Mouse (Mus musculus) stomach, embryonic 15.5 days (tissue): Measurements from ENCODE around the gene Rpl23a. TPM values are rescaled to one million over a fixed set of nuclear protein-coding genes. Genes with fewer than 3 reads are reported as not detected.
"Not testable (repeated sequence)": the region's sequence is repeated elsewhere in the genome, so short reads cannot be mapped to it uniquely, and the experiment has no call there.

Experiments
- ATAC-seq: fragments of 200-750 bp; cut with Nextera tagmentation; 2 replicates; pipeline ENCODE4 v1.8.0; 2017; ENCODE audit warnings: low read depth, moderate number of reproducible peaks, moderate TSS enrichment; ENCODE audit not compliant: insufficient read depth, low FRiP score
- H3K27ac ChIP-seq: fragments of 300-500 bp; sonication (generic); 2 replicates; pipeline ENCODE4 v1.5.1; 2015; ENCODE audit warnings: mild to moderate bottlenecking, inconsistent platforms
- H3K27me3 ChIP-seq: fragments of 300-500 bp; sonication (generic); replicated peaks from 2 replicates; pipeline ENCODE4 v1.6.1; 2015; ENCODE audit warnings: inconsistent platforms
- H3K36me3 ChIP-seq: fragments of 300-500 bp; sonication (generic); 2 replicates; pipeline ENCODE4 v1.6.1; 2015; ENCODE audit warnings: inconsistent platforms
- H3K4me1 ChIP-seq: fragments of 300-500 bp; sonication (generic); 2 replicates; pipeline ENCODE4 v1.6.1; 2015; ENCODE audit warnings: inconsistent platforms
- H3K4me2 ChIP-seq: fragments of 300-500 bp; sonication (generic); 2 replicates; pipeline ENCODE4 v1.6.1; 2015; ENCODE audit warnings: mild to moderate bottlenecking, inconsistent platforms
- H3K4me3 ChIP-seq: fragments of 300-500 bp; sonication (generic); replicated peaks from 2 replicates; pipeline ENCODE4 v1.5.1; 2015; ENCODE audit warnings: inconsistent platforms
- H3K9ac ChIP-seq: fragments of 300-500 bp; sonication (generic); 2 replicates; pipeline ENCODE4 v1.6.1; 2015; ENCODE audit warnings: inconsistent platforms
- H3K9me3 ChIP-seq: fragments of 300-500 bp; sonication (generic); 2 replicates; pipeline ENCODE4 v1.6.1; 2016; ENCODE audit warnings: inconsistent platforms
- WGBS: fragments of 180-500 bp; shearing (Covaris S2); methylation state at CpG from one replicate; pipeline ENCODE4 v1.1.7; 2015; 5-methylcytosine and 5-hydroxymethylcytosine counted together
- polyA plus RNA-seq: library from polyadenylated mRNA; unstranded; fragments of >200 nt; fragmentation: Nextera tagmentation; extraction: Ambion mirVana; gene quantifications from 2 replicates; pipeline ENCODE4 v1.2.1, GENCODE M21; 2015

Gene Rpl23a
- polyA plus RNA-seq, 1 experiment from 2014 or later = 1,236 TPM

DNA sequence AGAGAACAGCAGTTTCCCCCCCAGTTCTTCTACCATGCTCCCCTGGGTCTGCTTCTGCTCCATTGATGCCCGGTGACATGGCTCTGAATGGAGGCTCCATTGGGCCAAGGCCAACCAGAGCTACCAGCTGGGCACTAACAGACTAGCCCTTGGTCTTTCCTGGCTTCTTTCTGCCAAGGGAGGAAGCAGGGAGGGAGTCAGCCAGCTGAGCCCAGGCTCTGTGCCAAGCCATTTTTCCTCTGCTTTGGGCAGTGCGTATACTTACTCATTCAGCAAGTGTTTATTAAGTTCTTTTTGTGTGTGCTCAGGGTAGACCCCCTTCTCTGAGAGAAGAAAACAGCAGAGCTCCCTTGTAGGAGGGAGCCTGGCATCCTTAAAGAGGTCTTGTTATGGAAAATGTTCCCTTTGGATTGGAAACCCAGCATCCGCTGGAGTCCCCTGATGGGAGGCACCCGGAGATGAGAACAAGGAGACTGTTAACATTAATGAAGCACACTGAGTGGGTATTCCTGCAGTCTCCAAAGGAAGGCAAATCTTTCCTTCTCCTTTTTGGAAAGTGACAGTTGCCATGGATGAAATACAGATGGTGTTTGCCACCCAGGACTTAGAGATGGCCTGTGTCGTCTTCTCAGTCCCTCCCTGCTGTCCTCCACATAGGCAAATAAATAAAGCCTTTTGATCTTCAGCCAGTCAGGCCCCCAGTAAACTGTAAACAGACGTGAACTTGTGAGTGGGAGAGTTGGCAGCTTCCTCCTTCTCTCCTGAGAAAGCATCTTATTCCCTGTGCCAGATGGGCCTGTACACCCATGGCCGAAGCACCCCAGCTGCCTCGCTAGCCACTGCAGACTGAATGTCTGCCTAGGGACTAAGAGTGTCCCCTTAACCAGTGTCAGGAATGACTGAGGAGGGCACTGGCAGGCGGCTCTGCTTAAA lies 30.8 kb downstream of the Rpl23a start:
- Histone ChIP-seq H3K27me3 (no peaks in the 10 kb centered on the region), H3K27ac (peak overlapping the region; percentile 73), H3K4me3 (no peak overlapping the region), H3K9ac (no peak overlapping the region), H3K4me1 (peaks cover 8% of the 10 kb centered on the region; the same call in 1 of the 2 replicates), H3K9me3 (no peaks in the 10 kb centered on the region), H3K36me3 (peaks cover 39% of the 10 kb centered on the region), H3K4me2 (no peak overlapping the region)
- 46% methylated on average over 9 of the region's 9 CpGs for WGBS
- no peak for ATAC-seq

DNA sequence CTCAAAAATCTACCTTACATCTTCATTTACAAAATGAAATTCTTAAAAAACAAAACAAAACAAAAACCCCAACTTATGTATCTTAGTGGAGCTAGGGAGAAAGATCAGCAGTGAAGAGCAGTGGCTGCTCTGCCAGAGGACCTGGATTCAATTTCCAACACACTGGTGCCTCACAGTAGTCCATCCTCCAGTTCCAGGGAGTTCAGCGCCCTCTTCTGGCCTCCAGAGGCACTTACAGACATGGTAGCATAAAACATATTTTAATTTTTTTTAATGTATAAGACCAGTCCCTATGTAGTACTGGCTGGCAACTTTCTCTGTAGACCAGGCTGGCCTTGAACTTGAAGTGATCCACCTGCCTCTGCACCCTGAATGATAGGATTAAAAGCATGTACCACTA lies 32.2 kb downstream of the Rpl23a start:
- no peak overlapping the region for H3K27ac ChIP-seq
- no peak overlapping the region for H3K4me3 ChIP-seq
- H3K9ac ChIP-seq = no peak overlapping the region
- H3K4me1 ChIP-seq = peaks cover 8% of the 10 kb centered on the region; the same call in 1 of the 2 replicates
- ATAC-seq = no peak
- no peaks in the 10 kb centered on the region for H3K27me3 ChIP-seq
- WGBS = 36% methylated on average over 1 of the region's 1 CpGs
- peaks cover 33% of the 10 kb centered on the region for H3K36me3 ChIP-seq
- no peak overlapping the region for H3K4me2 ChIP-seq
- H3K9me3 ChIP-seq = no peaks in the 10 kb centered on the region

DNA sequence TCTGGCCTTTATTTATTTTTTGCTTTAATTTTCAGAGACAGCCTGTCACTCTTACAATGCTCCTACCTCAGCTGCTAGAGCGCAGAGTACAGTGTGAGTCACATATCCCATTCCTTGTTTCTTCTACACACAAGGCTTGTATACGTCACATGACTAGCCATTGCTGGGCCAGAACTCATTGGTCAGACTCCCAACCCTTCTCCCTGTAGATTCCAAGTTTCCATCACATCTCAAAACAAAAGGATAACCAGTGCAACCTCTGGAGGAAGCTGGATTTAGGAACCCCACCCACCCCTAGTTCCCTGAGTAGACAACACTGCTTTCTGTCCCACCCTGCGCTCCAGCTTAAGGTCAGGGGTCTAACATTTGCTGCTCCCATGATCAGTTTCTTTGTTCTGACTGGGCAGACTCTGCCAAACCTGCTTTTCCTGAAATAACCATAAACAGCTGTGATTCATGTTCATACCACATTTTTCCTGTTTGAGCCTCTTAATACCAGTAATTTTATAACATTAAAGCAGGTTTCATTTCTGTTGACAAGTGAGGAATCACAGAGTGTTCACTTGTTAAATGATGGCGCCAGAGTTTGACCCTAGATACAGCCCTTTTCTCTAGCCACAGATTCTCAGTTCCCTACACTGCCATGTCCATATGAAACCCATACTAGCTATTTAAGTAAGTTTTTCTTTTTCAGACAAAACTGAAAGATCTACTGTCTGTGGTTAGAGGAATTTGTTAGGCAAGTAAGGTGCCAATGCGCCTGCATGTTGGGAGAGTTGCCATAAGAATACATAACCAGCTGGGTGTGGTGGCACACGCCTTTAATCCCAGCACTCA lies 36.5 kb downstream of the Rpl23a start:
- Histone ChIP-seq H3K4me1 (0 out of 2 replicates have a peak, but pooled peaks cover 1% of the 10 kb centered on the region), H3K9me3 (no peaks in the 10 kb centered on the region), H3K9ac (no peak overlapping the region), H3K27ac (peak overlapping the region; percentile 73), H3K36me3 (peaks cover 28% of the 10 kb centered on the region), H3K4me3 (no peak overlapping the region), H3K27me3 (no peaks in the 10 kb centered on the region), H3K4me2 (no peak overlapping the region)
- peak; percentile 43; the same call in 1 of the 2 replicates for ATAC-seq
- 75% methylated on average over 6 of the region's 6 CpGs for WGBS

DNA sequence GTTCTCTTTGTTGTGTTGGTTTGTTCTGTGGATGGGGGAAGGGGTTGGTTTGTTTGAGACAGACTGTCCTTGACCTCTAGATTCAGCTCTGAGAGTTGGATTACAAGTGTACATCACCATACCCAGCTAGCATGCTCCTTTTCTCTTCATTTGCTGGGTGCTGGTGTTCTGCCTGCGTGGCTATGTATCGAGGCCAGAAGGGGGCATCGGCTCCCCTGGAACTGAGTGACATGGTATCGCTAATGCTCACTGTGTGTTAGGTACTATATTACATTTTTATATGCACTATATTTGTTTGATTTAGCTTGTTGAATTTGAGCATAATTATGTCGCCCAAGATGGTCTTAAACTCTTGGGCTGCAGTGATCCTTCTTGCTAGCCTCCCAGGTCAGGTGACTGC lies 37.2 kb downstream of the Rpl23a start:
- Histone ChIP-seq H3K27ac (peak overlapping the region; percentile 73), H3K9ac (no peak overlapping the region)
- 80% methylated on average over 5 of the region's 5 CpGs for WGBS

DNA sequence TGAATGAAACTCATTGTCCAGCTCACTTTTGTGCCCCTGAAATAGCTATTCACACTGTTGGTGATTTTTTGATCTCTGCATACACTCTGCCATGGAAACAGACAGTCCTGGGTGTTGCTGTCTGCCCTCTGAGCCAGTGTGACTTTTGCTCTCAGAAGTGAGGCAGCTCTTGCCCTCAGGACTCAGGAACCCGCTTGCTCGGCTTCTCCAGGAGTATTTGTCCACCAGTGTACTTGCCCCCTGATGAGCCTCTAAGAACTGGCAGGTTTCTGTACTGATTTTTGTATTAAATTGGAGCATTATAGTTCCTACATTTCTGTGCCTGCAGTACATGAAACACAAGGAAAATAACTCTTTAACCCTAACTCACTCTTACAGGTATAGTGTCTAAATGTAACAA lies 39.9 kb downstream of the Rpl23a start:
- H3K4me3 ChIP-seq = no peak overlapping the region
- no peaks in the 10 kb centered on the region for H3K27me3 ChIP-seq
- no peak overlapping the region for H3K27ac ChIP-seq
- no peaks in the 10 kb centered on the region for H3K9me3 ChIP-seq
- no peaks in the 10 kb centered on the region for H3K4me1 ChIP-seq
- H3K36me3 ChIP-seq = peaks cover 17% of the 10 kb centered on the region
- H3K4me2 ChIP-seq = no peak overlapping the region
- ATAC-seq = no peak
- 89% methylated on average over 2 of the region's 2 CpGs for WGBS
- H3K9ac ChIP-seq = no peak overlapping the region

More for the DNA sequence above, 37.2 kb downstream of the Rpl23a start:
- Histone ChIP-seq H3K4me3 (no peak overlapping the region), H3K4me2 (no peak overlapping the region), H3K9me3 (no peaks in the 10 kb centered on the region), H3K36me3 (peaks cover 27% of the 10 kb centered on the region), H3K4me1 (no peaks in the 10 kb centered on the region), H3K27me3 (no peaks in the 10 kb centered on the region)
- no peak; the same call in 1 of the 2 replicates for ATAC-seq

DNA sequence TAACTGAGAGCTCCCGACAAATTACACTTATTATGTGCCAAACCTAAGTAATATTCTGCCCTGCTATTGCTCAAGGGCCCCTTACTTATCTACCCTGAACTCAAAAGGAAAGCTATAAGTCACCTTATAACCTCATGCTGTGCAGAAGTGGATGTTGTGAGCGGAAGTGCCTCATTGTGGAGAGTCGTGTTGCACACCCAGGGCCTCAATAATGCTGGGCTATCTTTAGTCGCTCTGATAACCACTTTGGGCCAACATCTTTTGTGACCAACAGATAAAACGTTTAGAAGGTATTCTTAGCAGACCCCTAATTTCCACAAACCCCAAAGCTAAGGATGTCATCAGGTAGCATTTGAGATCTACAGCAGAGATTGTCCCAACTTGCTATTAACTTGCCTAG lies 42.7 kb downstream of the Rpl23a start:
- Histone ChIP-seq H3K27ac (no peak overlapping the region), H3K4me2 (no peak overlapping the region), H3K4me3 (no peak overlapping the region), H3K9me3 (no peaks in the 10 kb centered on the region), H3K27me3 (no peaks in the 10 kb centered on the region), H3K9ac (no peak overlapping the region), H3K4me1 (no peaks in the 10 kb centered on the region), H3K36me3 (peaks cover 17% of the 10 kb centered on the region)
- no peak for ATAC-seq
- WGBS = 75% methylated on average over 5 of the region's 5 CpGs

DNA sequence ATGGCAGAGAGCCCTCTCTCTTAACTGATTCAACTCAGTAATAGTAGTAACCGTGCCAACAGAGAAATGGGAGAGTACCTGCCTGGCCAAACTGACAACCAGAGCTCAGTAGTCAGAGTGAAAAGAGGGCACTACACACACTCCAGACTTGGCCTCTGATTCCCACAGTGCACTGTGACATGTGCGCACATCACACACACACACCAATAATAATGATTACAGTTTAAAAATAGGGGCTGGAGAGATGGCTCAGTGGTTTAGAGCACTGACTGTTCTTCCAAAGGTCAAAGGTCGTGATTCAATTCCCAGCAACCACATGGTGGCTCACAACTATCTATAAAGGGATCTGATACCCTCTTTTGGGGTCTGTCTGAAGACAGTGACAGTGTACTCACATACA lies 45.4 kb downstream of the Rpl23a start:
- Histone ChIP-seq H3K4me1 (no peaks in the 10 kb centered on the region), H3K9ac (no peak overlapping the region), H3K9me3 (no peaks in the 10 kb centered on the region), H3K27ac (no peak overlapping the region), H3K4me2 (no peak overlapping the region), H3K27me3 (no peaks in the 10 kb centered on the region), H3K36me3 (no peaks in the 10 kb centered on the region), H3K4me3 (no peak overlapping the region)
- no peak for ATAC-seq
- 91% methylated on average over 3 of the region's 3 CpGs for WGBS

DNA sequence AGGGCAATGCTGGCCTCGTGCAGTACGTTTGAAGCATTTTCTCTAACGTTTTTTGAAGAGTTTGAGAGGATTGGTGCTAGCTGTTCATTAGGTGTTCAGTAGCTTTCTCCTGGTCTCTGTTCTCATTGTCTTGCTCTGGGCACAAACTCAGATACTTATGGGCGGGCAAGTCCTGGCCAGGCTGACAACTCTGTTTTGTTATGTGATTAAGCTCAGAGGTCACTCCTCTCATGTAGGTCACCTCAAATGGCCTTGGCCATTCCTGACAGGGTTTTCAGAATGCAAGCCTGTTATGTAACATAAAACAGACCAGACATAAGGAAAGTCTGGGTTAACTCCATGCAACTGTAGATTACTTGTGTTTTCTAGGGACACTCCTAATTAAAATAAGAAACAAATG lies 45.8 kb downstream of the Rpl23a start:
- 73% methylated on average over 4 of the region's 4 CpGs for WGBS
- no peaks in the 10 kb centered on the region for H3K36me3 ChIP-seq
- no peaks in the 10 kb centered on the region for H3K27me3 ChIP-seq
- H3K4me3 ChIP-seq = no peak overlapping the region
- H3K9ac ChIP-seq = no peak overlapping the region
- H3K27ac ChIP-seq = no peak overlapping the region
- ATAC-seq = no peak
- no peaks in the 10 kb centered on the region for H3K4me1 ChIP-seq
- no peaks in the 10 kb centered on the region for H3K9me3 ChIP-seq
- H3K4me2 ChIP-seq = no peak overlapping the region

DNA sequence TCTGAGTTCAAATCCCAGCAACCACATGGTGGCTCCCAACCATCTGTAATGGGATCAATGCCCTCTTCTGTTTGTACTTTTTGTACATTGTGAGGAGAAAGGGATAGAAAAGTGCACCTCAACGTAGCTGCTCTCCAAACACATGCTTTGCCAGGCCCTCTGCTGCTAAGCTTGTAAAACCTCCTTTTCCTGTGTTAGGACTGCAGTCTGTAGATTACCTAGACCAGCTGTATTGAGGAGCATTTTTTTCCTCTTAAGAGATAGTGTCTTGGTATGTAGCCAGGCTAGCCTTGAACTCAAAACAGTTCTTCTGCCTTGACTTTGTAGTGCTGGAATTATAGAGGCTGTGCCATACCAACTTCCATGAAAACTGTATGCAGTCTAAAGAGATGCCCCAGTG lies 47.3 kb downstream of the Rpl23a start:
- Histone ChIP-seq H3K4me2 (no peak overlapping the region), H3K36me3 (no peaks in the 10 kb centered on the region), H3K27me3 (no peaks in the 10 kb centered on the region), H3K9me3 (no peaks in the 10 kb centered on the region), H3K4me1 (no peaks in the 10 kb centered on the region), H3K4me3 (no peak overlapping the region), H3K9ac (no peak overlapping the region), H3K27ac (no peak overlapping the region)
- no peak for ATAC-seq
- 76% methylated on average over 1 of the region's 1 CpGs for WGBS

DNA sequence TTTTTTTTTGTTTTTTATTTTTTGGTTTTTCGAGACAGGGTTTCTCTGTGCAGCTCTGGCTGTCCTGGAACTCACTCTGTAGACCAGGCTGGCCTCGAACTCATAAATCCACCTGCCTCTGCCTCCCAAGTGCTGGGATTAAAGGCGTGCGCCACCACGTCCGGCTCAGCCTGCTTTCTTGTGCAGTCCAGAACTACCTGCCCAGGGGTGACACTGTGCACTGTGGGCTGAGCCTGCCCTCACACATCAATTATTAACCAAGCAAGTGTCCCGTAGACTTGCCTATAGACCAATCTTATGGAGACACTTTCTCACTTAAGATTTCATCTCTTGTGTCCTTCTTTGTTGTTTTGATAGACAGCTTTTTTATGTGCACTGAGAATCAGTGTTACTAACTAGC lies 48.1 kb downstream of the Rpl23a start:
- not testable (repeated sequence) for H3K36me3 ChIP-seq, H3K4me1 ChIP-seq, H3K9ac ChIP-seq, H3K4me3 ChIP-seq, H3K4me2 ChIP-seq, H3K27ac ChIP-seq, H3K27me3 ChIP-seq, H3K9me3 ChIP-seq
- 75% methylated on average over 7 of the region's 7 CpGs for WGBS
- ATAC-seq = peak; percentile 68; the same call in 1 of the 2 replicates

DNA sequence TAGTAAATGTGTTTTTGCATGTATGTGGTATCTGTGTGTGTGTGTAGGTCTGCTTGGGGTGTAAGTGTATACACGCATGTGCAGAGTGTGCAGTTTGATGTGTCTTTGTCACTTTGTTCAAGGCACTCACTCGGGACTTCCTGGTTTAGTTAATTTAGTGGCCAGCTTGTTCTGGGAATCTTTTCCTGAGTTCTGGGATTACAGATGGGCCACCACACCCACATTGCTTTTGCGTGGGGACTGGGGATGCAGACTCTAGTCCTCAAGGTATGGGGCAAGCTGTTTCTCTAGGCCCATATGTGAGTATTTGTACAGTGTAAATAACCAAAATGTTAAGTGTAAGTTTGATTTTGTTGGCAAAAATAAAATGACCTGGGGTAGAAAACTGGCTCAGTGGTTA lies 49.0 kb downstream of the Rpl23a start:
- H3K36me3 ChIP-seq = no peaks in the 10 kb centered on the region
- no peak overlapping the region for H3K9ac ChIP-seq
- whole genome bisulfite sequencing = 78% methylated on average over 3 of the region's 3 CpGs
- no peak for ATAC-seq
- no peaks in the 10 kb centered on the region for H3K4me1 ChIP-seq
- H3K4me2 ChIP-seq = no peak overlapping the region
- no peaks in the 10 kb centered on the region for H3K27me3 ChIP-seq
- no peak overlapping the region for H3K4me3 ChIP-seq
- H3K27ac ChIP-seq = no peak overlapping the region
- no peaks in the 10 kb centered on the region for H3K9me3 ChIP-seq

DNA sequence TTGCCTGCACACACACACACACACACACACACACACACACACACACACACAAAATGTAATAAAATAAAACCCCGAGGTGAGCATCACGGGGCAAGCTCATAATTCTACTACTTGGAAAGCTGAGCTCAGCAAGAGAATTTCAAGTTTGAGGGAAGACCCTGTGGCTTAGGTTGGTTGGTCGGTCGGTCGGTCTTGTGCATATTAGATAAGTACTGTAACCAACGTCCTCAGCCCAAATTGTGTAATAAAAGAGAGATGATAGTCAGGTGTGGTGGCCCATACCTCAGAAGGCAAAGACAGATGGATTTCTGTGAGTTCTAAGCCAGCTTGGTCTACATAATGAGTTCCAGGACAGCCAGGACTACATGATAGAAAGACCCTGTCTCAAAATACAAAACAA lies 49.5 kb downstream of the Rpl23a start:
- Histone ChIP-seq H3K27ac (no peak overlapping the region), H3K36me3 (no peaks in the 10 kb centered on the region), H3K4me2 (no peak overlapping the region), H3K4me3 (no peak overlapping the region), H3K27me3 (no peaks in the 10 kb centered on the region), H3K4me1 (no peaks in the 10 kb centered on the region), H3K9ac (no peak overlapping the region), H3K9me3 (no peaks in the 10 kb centered on the region)
- WGBS = 81% methylated on average over 6 of the region's 6 CpGs
- no peak for ATAC-seq
